Mouse (Mus musculus) adrenal gland, postnatal 14 days (tissue): ENCODE data around the gene Rab26. TPM values are rescaled to one million over a fixed set of nuclear protein-coding genes. Genes with fewer than 3 reads are reported as not detected.
A peak's percentile ranks its signal among the peaks of the same experiment; 100 is the strongest.

ENCODE experiments used
- DNase-seq: peaks from one replicate; pipeline ENCODE4 v3.0.0; 2021; ENCODE audit warnings: mixed read lengths
- long read RNA-seq, 2 experiments: library from polyadenylated mRNA; stranded (forward); transcript quantifications; one replicate each; pipeline ENCODE4 v2.0.0; 2021
- total RNA-seq: library from RNA; stranded (reverse); gene quantifications from 2 replicates; pipeline ENCODE4 v1.2.3, GENCODE M21; 2021

Rab26 gene
- total RNA-seq, result 1.1 and 1.8 TPM in 2 replicates
- long read RNA-seq, experiment 1, partial matches to known transcripts, result 0 of 2 reads
- long read RNA-seq, experiment 1, other reads (novel, unspliced or antisense), result 0 of 2 reads
- long read RNA-seq, experiment 2, partial matches to known transcripts, result 0 of 3 reads
- long read RNA-seq, experiment 2, other reads (novel, unspliced or antisense), result 2 of 3 reads

DNA sequence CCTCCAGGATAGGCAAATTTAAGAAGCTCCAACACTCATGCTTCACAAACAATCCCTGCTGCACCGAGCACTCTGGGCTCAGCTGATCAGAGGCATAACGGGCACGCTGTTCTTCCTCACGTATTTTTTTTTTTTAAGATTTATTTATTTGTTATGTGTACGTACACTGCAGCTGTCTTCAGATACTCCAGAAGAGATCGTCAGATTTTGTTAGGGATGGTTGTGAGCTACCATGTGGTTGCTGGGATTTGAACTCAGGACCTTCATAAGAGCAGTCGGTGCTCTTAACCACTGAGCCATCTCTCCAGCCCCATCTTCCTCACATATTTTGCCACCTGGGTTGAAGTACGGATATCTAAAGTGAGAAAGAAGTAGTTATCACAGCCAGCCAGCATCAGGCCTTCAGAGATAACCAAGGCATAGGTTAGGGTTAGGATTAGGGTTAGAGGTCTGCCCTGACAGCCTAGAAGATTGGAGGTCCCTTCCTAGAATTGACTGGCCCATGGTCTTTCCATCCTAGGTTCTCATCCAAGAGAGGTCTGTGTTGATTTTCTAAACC is at the start of gene Rab26:
Gene Rab26, minus strand, starts transcription at position 51 of the 559 bp plus-strand sequence.
- DNase-seq, result no peak

DNA sequence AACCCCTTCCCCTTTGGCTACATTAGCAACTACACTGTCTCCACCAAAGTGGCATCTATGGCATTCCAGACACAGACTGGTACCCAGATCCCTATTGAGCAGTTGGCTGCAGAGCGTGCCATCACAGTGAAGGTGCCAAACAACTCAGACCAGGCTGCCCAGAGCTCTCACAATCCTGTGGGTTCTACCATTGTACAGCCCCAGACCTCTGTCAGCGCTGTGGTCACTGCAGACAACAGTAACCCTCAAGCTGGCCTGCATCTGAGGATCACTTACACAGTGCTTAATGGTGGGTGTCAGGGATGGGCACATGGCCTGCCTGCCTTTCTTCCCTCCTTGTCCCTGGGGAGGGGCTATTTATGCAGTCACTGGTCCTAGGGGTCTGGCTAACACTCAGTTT is 46.3 kb upstream of the Rab26 start:
- DNase-seq, result no peak

- DNase-seq, result no peak
Observed at GRCm38 (mm10) chr17:24579532-24579931, 45.5 kb upstream of the Rab26 start.

DNA sequence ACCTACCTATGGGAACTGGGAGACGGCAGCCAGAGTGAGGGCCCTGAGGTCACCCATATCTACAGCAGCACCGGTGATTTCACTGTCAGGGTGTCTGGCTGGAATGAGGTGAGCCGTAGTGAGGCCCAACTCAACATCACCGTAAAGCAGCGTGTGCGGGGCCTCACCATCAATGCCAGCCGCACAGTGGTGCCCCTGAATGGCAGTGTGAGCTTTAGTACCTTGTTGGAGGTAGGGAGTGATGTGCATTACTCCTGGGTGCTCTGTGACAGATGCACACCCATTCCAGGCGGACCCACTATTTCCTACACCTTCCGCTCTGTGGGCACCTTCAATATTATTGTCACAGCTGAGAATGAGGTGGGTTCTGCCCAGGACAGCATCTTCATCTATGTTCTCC is 39.8 kb upstream of the Rab26 start:
- DNase-seq, result no peak

GRCm38 (mm10) chr17:24572651-24573245 is 38.7 kb upstream of the Rab26 start:
- DNase-seq, result no peak

- no peak for DNase-seq
Observed at GRCm38 (mm10) chr17:24569837-24570236, 35.8 kb upstream of the Rab26 start.

DNA sequence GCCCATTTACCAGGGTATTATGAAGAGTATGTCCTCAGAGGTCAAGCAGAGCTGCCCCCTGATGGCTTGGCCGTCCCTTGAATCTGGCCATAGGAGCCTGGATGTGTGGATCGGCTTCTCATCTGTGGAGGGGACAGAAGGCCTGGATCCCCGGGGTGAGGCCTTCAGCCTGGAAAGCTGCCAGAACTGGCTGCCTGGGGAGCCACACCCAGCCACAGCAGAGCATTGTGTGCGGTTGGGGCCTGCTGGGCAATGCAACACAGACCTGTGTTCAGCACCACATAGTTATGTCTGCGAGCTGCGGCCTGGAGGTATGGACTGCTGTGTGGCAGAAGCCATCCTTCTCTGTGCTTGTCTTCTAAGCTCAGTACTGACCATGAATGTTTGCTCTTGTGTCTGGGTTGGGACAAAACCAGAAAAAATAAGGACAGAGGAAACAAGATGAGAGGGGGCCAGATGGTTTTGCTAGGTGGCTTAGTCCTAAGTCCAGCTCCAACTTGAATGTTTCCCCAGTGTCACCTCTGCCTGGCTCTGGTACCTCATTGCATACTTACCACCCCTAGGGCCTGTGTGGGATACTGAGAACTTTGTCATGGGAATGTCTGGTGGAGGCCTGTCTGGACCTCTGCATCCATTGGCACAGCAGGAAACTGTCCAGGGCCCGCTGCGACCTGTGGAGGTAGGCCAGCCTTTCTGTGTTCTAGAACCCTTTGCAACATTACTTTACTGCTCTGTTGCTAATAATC is 33.2 kb upstream of the Rab26 start:
- DNase-seq, result peak; percentile 45

DNA sequence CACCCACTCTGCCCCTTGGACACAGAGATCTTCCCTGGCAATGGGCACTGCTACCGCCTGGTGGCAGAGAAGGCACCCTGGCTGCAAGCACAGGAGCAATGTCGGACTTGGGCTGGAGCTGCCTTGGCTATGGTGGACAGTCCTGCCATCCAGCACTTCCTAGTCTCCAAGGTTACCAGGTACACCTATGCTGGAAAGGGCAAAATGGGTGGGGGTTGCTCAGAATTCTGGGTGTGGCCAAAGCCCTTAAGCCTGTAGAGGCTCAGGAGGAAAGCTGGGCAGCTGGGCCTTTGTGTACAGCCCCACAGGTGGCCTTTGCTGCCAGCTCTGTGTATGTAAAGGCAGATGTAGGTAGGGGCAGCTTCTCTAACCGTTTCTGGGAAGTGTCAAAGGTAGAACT is 31.8 kb upstream of the Rab26 start:
- DNase-seq, result no peak

- no peak for DNase-seq
Observed at GRCm38 (mm10) chr17:24565092-24565491, 31.1 kb upstream of the Rab26 start.

DNA sequence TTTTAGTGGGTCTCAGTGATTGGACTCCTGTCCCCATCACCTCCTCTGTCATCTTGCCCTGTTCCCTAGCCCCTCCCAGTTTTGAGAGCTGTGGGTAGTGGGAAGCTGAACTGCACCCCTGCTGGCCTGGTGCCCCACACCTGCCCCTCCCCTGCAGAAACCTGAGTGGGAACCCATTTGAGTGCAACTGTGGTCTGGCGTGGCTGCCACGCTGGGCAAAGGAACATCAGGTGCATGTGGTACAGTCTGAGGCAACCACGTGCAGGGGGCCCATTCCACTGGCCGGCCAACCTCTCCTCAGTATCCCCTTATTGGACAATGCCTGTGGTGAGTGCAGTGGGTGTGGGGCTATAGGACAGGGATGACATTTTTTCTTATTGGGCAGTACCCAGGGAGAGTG is 30.4 kb upstream of the Rab26 start:
- no peak for DNase-seq

GRCm38 (mm10) chr17:24563638-24564037 is 29.6 kb upstream of the Rab26 start:
- no peak for DNase-seq

- no peak for DNase-seq
Observed at GRCm38 (mm10) chr17:24561592-24561991, 27.6 kb upstream of the Rab26 start.

GRCm38 (mm10) chr17:24560301-24561028 is 26.5 kb upstream of the Rab26 start:
- DNase-seq, result no peak

- DNase-seq, result peak; percentile 43
Observed at GRCm38 (mm10) chr17:24559146-24559545, 25.1 kb upstream of the Rab26 start.

- peak; percentile 14 for DNase-seq
Observed at GRCm38 (mm10) chr17:24558600-24559099, 24.6 kb upstream of the Rab26 start.

GRCm38 (mm10) chr17:24557091-24557490 is 23.1 kb upstream of the Rab26 start:
- no peak for DNase-seq

DNA sequence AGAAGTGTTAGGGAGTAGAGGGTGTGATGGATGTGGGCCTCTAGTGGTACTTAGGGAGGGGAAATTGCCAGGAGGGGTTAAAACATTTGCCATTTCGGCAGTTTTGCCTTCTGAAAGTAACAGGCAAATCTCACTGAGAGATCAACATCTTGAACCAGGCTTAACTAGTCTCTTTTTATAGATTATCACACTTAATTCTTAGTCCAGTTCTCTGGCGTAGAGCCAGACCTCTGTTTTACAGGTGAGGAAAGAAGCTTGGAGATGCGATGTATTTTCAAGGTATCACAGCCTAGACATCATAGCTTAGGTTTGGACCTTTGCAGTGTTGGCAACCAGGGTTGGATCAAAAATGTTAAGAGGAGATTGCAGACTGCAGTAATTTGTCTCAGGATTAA is 17.0 kb upstream of the Rab26 start:
- DNase-seq, result no peak

DNA sequence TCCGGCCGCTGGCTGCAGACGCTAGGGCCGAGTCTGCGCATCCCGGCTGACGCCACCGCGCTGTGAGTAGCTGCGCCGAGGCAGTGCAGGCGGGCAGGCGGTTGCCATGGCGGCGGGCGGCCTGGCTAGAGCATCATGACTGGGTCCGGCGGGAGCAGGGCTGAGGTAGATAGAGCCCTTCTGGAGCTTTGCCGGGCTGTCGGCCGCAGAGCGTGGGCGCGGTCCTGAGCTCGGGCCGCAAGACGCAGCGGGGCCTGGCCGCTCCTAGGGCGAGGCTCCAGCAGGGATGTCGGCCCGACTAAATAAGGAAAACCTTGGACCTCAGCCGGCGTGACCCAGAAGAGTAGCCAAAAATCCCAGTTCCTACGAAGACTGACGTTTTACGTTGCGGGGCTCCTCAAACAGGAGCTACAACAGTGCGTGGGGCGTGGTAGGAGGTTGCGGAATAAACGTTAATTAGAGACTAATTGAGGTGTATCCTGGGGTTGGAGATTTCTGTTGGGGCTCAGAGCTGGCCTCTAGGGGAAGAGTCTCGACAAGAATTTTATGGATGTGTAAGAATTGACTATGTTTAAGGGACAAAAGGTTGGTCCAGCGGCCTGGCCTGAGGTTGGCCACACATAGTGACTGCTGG is 16.5 kb upstream of the Rab26 start:
- peak; percentile 91 for DNase-seq

DNA sequence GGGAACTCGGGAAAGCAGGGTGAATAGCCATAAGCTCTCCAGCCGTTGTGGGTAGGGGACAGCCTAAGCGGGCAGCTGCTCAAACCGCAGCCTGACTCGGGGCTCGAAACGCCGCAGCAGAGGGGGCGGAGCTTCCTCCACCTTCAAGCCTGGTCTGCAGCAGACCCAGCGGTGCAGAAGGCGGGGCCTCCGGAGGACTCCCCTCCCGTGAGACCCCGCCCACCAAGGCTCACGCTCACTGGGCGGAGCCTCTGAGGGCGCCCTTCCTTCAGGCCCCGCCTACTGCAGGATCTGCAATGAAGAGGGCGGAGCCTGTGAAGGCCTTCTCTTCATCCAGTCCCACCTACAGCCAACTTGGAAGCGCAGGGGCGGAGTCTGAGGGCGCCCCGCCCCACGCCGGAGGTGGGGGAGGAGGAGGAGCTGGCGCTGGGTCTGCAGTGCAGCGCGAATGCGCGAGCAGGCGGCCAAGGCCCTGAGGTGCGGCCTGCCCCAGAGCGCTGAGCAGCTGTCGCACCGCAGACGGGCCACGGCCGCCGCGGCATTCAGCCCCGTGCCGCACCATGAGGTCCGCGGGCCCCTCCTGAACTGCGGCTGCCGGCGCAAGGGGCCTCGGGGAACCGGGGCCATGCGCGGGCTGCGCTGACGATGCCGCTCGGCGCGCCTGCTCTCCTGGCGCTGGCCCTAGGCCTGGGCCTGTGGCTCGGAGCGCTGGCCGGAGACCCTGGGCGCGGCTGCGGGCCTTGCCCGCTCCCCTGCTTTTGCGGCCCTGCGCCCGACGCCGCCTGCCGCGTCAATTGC is 15.8 kb upstream of the Rab26 start, which contains the start of gene Pkd1:
Gene Pkd1, plus strand, starts transcription at position 217 of the 798 bp plus-strand sequence.
- peak; percentile 99 for DNase-seq

DNA sequence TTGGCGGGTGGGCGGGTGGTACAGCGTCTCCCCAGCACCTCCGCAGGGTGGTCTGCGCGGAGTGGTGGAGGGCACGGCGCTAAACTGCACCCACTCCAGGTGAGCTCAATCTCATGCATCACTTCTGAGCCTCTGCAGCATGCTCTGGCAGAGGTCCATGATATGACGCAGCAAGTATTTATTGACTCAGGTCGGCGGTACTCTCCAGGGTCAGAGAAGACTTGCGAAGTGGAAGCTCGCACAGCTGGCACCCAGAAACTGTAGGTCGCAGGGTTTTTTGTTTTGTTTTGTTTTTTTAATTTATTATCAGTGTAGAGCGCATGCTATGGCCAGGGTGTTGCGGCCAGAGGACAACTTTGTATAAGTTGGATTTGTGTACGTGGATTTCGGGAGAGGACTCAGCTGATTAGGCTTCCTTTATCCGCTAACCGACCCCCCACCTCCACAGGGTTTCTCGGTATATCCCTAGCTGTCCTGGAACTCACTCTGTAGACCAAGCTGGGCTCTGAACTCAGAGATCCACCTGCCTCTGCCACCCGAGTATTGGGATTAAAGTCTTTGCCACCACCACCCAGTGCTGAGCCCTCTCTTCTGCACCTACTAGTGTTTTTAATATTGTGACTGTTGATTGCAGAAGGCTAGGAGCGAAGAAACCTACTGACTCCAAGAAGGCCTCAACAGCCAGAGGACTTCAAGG is 15.1 kb upstream of the Rab26 start:
- peak; percentile 85 for DNase-seq
